Mouse (Mus musculus): ENCODE measurements at regions not wholly inside any gene's neighbourhood (a gene's known extent, or its start where the extent isn't known, plus 50 kb on each side); places are given as distances from the start of the nearest gene placed in this dataset.

DNA sequence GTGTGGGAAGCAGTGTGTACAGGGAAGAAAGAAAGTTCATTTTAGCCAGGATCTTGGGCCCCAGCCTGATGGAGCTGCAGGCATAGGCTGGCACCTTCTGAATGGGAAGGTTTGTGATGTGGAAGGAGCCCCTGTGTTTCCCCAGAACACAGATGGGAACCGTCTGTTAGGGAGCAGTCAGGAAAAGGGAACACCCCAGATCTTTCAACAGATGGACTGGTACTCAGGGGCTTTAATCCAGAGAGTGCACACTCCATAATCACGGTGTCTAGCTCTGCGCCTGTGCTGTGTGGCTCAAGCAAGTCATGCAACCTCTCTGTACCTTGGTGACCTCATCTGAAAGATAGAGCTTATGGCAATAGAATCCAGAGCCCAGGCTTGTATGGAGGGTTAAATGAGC is 109.6 kb downstream of the Efnb1 start:
- ATAC-seq (ENCODE audit: insufficient read depth): no peak
- 79% methylated on average over 3 of the region's 3 CpGs for WGBS (ENCODE audit: insufficient replicate concordance)

DNA sequence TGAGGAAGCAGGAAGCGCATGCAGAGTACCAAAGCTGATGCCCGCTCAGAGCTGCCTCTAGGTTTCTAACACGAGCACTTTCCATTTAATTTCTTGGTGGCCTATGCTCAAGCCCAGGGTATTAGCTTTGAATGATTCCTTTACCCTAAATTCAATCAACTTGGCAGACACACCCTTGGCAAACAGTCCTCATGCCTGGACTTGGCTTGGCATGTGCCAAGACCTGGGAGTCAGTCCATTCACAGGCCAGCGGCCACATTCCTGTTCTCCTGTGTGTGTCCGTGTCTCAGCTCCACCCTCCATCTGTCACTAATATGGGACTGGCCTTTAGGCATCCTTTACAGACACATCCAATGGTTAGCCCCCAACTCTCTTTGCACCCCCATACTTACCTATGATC is 107.3 kb downstream of the Efnb1 start:
- H3K4me1 ChIP-seq (replicated peaks; ENCODE audit: control insufficient read depth in 2 of 2, insufficient read depth in 2 of 2, low read length in 1 of 2): no peaks in the 10 kb centered on the region
- no peak overlapping the region for H3K4me3 ChIP-seq (ENCODE audit: insufficient read depth in 1 of 2, low read depth in 2 of 2, low read length in 2 of 2)
- no peaks in the 10 kb centered on the region for H3K27me3 ChIP-seq (ENCODE audit: control insufficient read depth, insufficient read depth, low read length)
- TF ChIP-seq EP300 (IDR thresholded peaks at IDR 0.05; ENCODE audit: low read depth) (no peak), CTCF (IDR thresholded peaks at IDR 0.05; ENCODE audit: low read depth) (no peak)
- H3K9me3 ChIP-seq (ENCODE audit: control insufficient read depth, low read length): no peaks in the 10 kb centered on the region
- ATAC-seq (ENCODE audit: insufficient read depth): no peak
- no peak for DNase-seq (ENCODE audit: low read depth in 3 of 3, low spot score in 3 of 3)
- H3K9ac ChIP-seq (replicated peaks): no peak overlapping the region
- no peaks in the 10 kb centered on the region for H3K36me3 ChIP-seq (replicated peaks; ENCODE audit: control insufficient read depth, insufficient read depth, low read depth)
- WGBS (ENCODE audit: insufficient replicate concordance): 82% methylated on average over 5 of the region's 5 CpGs
- H3K4me2 ChIP-seq (ENCODE audit: low read depth): no peak overlapping the region
- H3K27ac ChIP-seq: no peak overlapping the region

More for the DNA sequence above, 109.6 kb downstream of the Efnb1 start:
- DNase-seq (ENCODE audit: low read depth in 3 of 3, low spot score in 3 of 3): no peak
- H3K36me3 ChIP-seq (replicated peaks; ENCODE audit: control insufficient read depth, insufficient read depth, low read depth): no peaks in the 10 kb centered on the region
- no peaks in the 10 kb centered on the region for H3K27me3 ChIP-seq (ENCODE audit: control insufficient read depth, insufficient read depth, low read length)
- no peaks in the 10 kb centered on the region for H3K9me3 ChIP-seq (ENCODE audit: control insufficient read depth, low read length)
- TF ChIP-seq CTCF (IDR thresholded peaks at IDR 0.05; ENCODE audit: low read depth) (no peak), EP300 (IDR thresholded peaks at IDR 0.05; ENCODE audit: low read depth) (no peak)
- H3K4me2 ChIP-seq (ENCODE audit: low read depth): no peak overlapping the region
- no peak overlapping the region for H3K4me3 ChIP-seq (ENCODE audit: insufficient read depth in 1 of 2, low read depth in 2 of 2, low read length in 2 of 2)
- H3K9ac ChIP-seq (replicated peaks): no peak overlapping the region
- no peaks in the 10 kb centered on the region for H3K4me1 ChIP-seq (replicated peaks; ENCODE audit: control insufficient read depth in 2 of 2, insufficient read depth in 2 of 2, low read length in 1 of 2)
- no peak overlapping the region for H3K27ac ChIP-seq

DNA sequence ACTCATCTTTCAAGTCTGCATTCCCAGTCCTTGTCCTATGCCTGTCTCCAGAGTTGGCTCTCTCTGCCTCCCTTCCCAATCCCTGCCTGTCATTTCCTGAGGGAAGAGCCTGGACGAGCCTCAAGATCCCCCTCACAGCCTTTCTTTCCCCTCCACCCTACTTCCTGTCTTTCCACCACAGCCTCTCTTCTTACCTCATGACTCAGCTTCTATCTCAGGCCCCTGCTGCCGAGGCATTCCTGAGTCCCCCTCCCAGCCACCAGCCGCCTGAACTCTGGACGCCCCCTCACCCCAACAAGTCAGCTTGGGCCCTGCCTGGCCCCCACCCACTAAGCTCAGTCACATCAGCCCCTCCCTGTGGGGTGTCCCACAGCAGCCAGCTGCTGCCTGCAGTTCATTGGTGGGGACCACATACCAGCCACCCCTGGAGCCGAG is 105.8 kb downstream of the Efnb1 start:
- 17% methylated on average over 5 of the region's 5 CpGs for WGBS (ENCODE audit: insufficient replicate concordance)
- no peak overlapping the region for H3K4me2 ChIP-seq (ENCODE audit: low read depth)
- DNase-seq (ENCODE audit: low read depth in 3 of 3, low spot score in 3 of 3) (no peak), ATAC-seq (ENCODE audit: insufficient read depth) (no peak)
- H3K4me3 ChIP-seq (ENCODE audit: insufficient read depth in 1 of 2, low read depth in 2 of 2, low read length in 2 of 2): no peak overlapping the region
- H3K9ac ChIP-seq (replicated peaks): no peak overlapping the region
- TF ChIP-seq EP300 (IDR thresholded peaks at IDR 0.05; ENCODE audit: low read depth) (no peak), CTCF (IDR thresholded peaks at IDR 0.05; ENCODE audit: low read depth) (no peak)
- no peaks in the 10 kb centered on the region for H3K36me3 ChIP-seq (replicated peaks; ENCODE audit: control insufficient read depth, insufficient read depth, low read depth)
- no peaks in the 10 kb centered on the region for H3K4me1 ChIP-seq (replicated peaks; ENCODE audit: control insufficient read depth in 2 of 2, insufficient read depth in 2 of 2, low read length in 1 of 2)
- H3K27me3 ChIP-seq (ENCODE audit: control insufficient read depth, insufficient read depth, low read length): no peaks in the 10 kb centered on the region
- no peaks in the 10 kb centered on the region for H3K9me3 ChIP-seq (ENCODE audit: control insufficient read depth, low read length)
- H3K27ac ChIP-seq: no peak overlapping the region

DNA sequence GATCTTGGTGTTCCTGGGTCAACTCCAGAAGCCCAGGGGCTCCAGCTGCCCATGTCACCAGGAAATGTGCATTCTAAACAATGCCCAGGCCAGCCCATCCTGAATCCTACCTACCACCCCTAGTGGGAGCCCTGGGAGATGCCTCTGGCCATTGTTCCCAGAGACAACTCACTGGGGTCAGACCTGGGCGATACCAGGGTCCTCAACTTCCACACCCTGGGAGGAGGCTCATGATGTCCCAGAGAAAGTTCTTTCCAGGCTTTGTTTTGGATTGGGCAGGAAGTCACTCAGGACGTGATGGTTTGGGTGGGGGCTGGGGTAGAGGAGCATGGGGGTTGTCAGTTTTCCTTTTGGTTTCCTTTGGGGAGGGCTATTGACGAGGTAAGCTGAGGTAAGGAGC is 97.1 kb downstream of the Efnb1 start:
- 27% methylated on average over 3 of the region's 3 CpGs for WGBS (ENCODE audit: insufficient replicate concordance)
- no peaks in the 10 kb centered on the region for H3K36me3 ChIP-seq (replicated peaks; ENCODE audit: control insufficient read depth, insufficient read depth, low read depth)

DNA sequence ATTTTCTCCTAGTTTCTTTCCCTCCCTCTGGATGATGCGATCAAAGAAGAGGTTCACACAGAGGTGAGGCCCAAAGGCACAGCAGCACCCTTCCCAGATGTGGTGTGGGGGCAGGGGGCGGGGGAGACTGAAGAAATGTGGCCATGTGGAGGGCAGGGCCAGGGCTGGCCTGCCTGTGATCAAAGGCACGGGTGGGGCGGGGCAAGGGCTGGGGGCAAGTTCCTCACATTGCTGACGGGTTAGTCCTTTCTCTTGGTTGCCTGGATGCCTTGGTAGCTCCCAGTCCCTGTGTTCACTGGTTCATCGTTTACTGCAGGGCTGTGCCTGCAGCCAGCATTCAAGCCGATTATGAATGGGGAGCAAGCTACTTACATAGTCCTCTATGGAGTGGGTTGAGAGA is 96.4 kb downstream of the Efnb1 start:
- Histone ChIP-seq H3K9ac (replicated peaks) (no peak overlapping the region), H3K27ac (no peak overlapping the region), H3K4me2 (ENCODE audit: low read depth) (no peak overlapping the region), H3K36me3 (replicated peaks; ENCODE audit: control insufficient read depth, insufficient read depth, low read depth) (no peaks in the 10 kb centered on the region), H3K27me3 (ENCODE audit: control insufficient read depth, insufficient read depth, low read length) (no peaks in the 10 kb centered on the region; the same call in 1 of the 2 replicates), H3K4me3 (ENCODE audit: insufficient read depth in 1 of 2, low read depth in 2 of 2, low read length in 2 of 2) (no peak overlapping the region), H3K4me1 (replicated peaks; ENCODE audit: control insufficient read depth in 2 of 2, insufficient read depth in 2 of 2, low read length in 1 of 2) (no peaks in the 10 kb centered on the region), H3K9me3 (ENCODE audit: control insufficient read depth, low read length) (no peaks in the 10 kb centered on the region)
- no peak for DNase-seq (ENCODE audit: low read depth in 3 of 3, low spot score in 3 of 3)
- 43% methylated on average over 7 of the region's 7 CpGs for WGBS (ENCODE audit: insufficient replicate concordance)
- no peak for TF ChIP-seq CTCF (IDR thresholded peaks at IDR 0.05; ENCODE audit: low read depth)
- no peak for TF ChIP-seq EP300 (IDR thresholded peaks at IDR 0.05; ENCODE audit: low read depth)
- no peak for ATAC-seq (ENCODE audit: insufficient read depth)

More for the DNA sequence above, 97.1 kb downstream of the Efnb1 start:
- Histone ChIP-seq H3K9me3 (ENCODE audit: control insufficient read depth, low read length) (no peaks in the 10 kb centered on the region), H3K4me3 (ENCODE audit: insufficient read depth in 1 of 2, low read depth in 2 of 2, low read length in 2 of 2) (no peak overlapping the region), H3K9ac (replicated peaks) (no peak overlapping the region), H3K4me1 (replicated peaks; ENCODE audit: control insufficient read depth in 2 of 2, insufficient read depth in 2 of 2, low read length in 1 of 2) (no peaks in the 10 kb centered on the region), H3K27ac (no peak overlapping the region), H3K27me3 (ENCODE audit: control insufficient read depth, insufficient read depth, low read length) (no peaks in the 10 kb centered on the region), H3K4me2 (ENCODE audit: low read depth) (no peak overlapping the region)
- DNase-seq (ENCODE audit: low read depth in 3 of 3, low spot score in 3 of 3) (no peak), ATAC-seq (ENCODE audit: insufficient read depth) (no peak)
- TF ChIP-seq CTCF (IDR thresholded peaks at IDR 0.05; ENCODE audit: low read depth) (no peak), EP300 (IDR thresholded peaks at IDR 0.05; ENCODE audit: low read depth) (no peak)
